Mouse (Mus musculus) midbrain, embryonic 16.5 days (tissue): Measurements from ENCODE around the gene Fxn. TPM values are rescaled to one million over a fixed set of nuclear protein-coding genes. Genes with fewer than 3 reads are reported as not detected.

Experiments used
- ATAC-seq: fragments of 200-750 bp; cut with Nextera tagmentation; 2 replicates; pipeline ENCODE4 v1.8.0; 2017; ENCODE audit warnings: moderate TSS enrichment
- H3K27ac ChIP-seq: fragments of 300-500 bp; sonication (generic); 2 replicates; pipeline ENCODE4 v1.5.1; 2014; ENCODE audit warnings: mild to moderate bottlenecking, low read length, mixed read lengths
- H3K27me3 ChIP-seq: fragments of 300-500 bp; sonication (generic); 2 replicates; pipeline ENCODE4 v1.6.1; 2014; ENCODE audit warnings: low read depth, low read length, mixed read lengths; ENCODE audit not compliant: control insufficient read depth, insufficient read depth
- H3K36me3 ChIP-seq: fragments of 300-500 bp; sonication (generic); 2 replicates; pipeline ENCODE4 v1.6.1; 2014; ENCODE audit warnings: mild to moderate bottlenecking, low read length, moderate library complexity, mixed read lengths; ENCODE audit not compliant: control insufficient read depth, insufficient read depth
- H3K4me1 ChIP-seq: fragments of 300-500 bp; sonication (generic); 2 replicates; pipeline ENCODE4 v1.6.1; 2014; ENCODE audit warnings: mild to moderate bottlenecking, low read length, mixed read lengths; ENCODE audit not compliant: control insufficient read depth, insufficient read depth
- H3K4me2 ChIP-seq: fragments of 300-500 bp; sonication (generic); 2 replicates; pipeline ENCODE4 v1.6.1; 2014; ENCODE audit warnings: mild to moderate bottlenecking, low read length, mixed read lengths
- H3K4me3 ChIP-seq: fragments of 300-500 bp; sonication (generic); 2 replicates; pipeline ENCODE4 v1.5.1; 2014; ENCODE audit warnings: low read depth, mild to moderate bottlenecking, low read length, moderate library complexity, mixed read lengths
- H3K9ac ChIP-seq: fragments of 300-500 bp; sonication (generic); 2 replicates; pipeline ENCODE4 v1.6.1; 2014; ENCODE audit warnings: low read depth, low read length, mixed read lengths
- H3K9me3 ChIP-seq: fragments of 300-500 bp; sonication (generic); replicated peaks from 2 replicates; pipeline ENCODE4 v1.6.1; 2014; ENCODE audit warnings: mild to moderate bottlenecking, low read length, mixed read lengths; ENCODE audit not compliant: control insufficient read depth, poor library complexity, severe bottlenecking
- WGBS: fragments of 180-500 bp; shearing (Covaris S2); extraction: QIAGEN DNeasy Blood & Tissue Kit; methylation state at CpG from one replicate; pipeline ENCODE4 v1.1.7; 2014; 5-methylcytosine and 5-hydroxymethylcytosine counted together
- polyA plus RNA-seq: library from polyadenylated mRNA; unstranded; fragments of >200 nt; fragmentation: Nextera tagmentation; extraction: Ambion mirVana; gene quantifications from 2 replicates; pipeline ENCODE4 v1.2.1, GENCODE M21; 2015

Fxn gene
- polyA plus RNA-seq, 1 experiment from 2014 or later: 39.2 TPM

- no peaks in the 10 kb centered on the region for H3K9me3 ChIP-seq
- H3K9ac ChIP-seq: peak overlapping the region; percentile 80
- under 1% methylated on average over 67 of the region's 78 CpGs for WGBS
- peak overlapping the region; percentile 96 for H3K4me2 ChIP-seq
- ATAC-seq: peak; percentile 82
- H3K4me3 ChIP-seq: peak overlapping the region; percentile 64
- no peaks in the 10 kb centered on the region for H3K36me3 ChIP-seq
- peaks cover 8% of the 10 kb centered on the region for H3K4me1 ChIP-seq
- peak overlapping the region; percentile 84 for H3K27ac ChIP-seq
- H3K27me3 ChIP-seq: no peaks in the 10 kb centered on the region
Measured at GRCm38 (mm10) chr19:24279706-24280600, 452 bp downstream of the Fxn start.

GRCm38 (mm10) chr19:24278859-24279258, 1.5 kb downstream of the Fxn start:
- H3K4me3 ChIP-seq: no peak overlapping the region
- peaks cover 8% of the 10 kb centered on the region for H3K4me1 ChIP-seq
- no peaks in the 10 kb centered on the region for H3K9me3 ChIP-seq
- WGBS: 89% methylated on average over 15 of the region's 15 CpGs
- H3K36me3 ChIP-seq: no peaks in the 10 kb centered on the region
- no peak overlapping the region for H3K27ac ChIP-seq
- H3K9ac ChIP-seq: no peak overlapping the region
- no peak for ATAC-seq
- no peaks in the 10 kb centered on the region for H3K27me3 ChIP-seq
- no peak overlapping the region for H3K4me2 ChIP-seq

- peaks cover 8% of the 10 kb centered on the region for H3K4me1 ChIP-seq
- H3K9me3 ChIP-seq: no peaks in the 10 kb centered on the region
- H3K27me3 ChIP-seq: no peaks in the 10 kb centered on the region
- no peaks in the 10 kb centered on the region for H3K36me3 ChIP-seq
- no peak overlapping the region for H3K4me2 ChIP-seq
- WGBS: 57% methylated on average over 3 of the region's 3 CpGs
- no peak overlapping the region for H3K9ac ChIP-seq
- H3K4me3 ChIP-seq: no peak overlapping the region
- H3K27ac ChIP-seq: no peak overlapping the region
- no peak for ATAC-seq
Measured at GRCm38 (mm10) chr19:24274281-24274680, 6.1 kb downstream of the Fxn start.

GRCm38 (mm10) chr19:24271746-24272426, 8.5 kb downstream of the Fxn start:
- Histone ChIP-seq H3K4me1 (peaks cover 8% of the 10 kb centered on the region), H3K27me3 (no peaks in the 10 kb centered on the region), H3K9ac (no peak overlapping the region; the same call in 1 of the 2 replicates), H3K36me3 (no peaks in the 10 kb centered on the region), H3K4me2 (peak overlapping the region; percentile 40), H3K4me3 (no peak overlapping the region), H3K9me3 (no peaks in the 10 kb centered on the region), H3K27ac (no peak overlapping the region)
- WGBS: 40% methylated on average over 16 of the region's 16 CpGs
- peak; percentile 87 for ATAC-seq

- Histone ChIP-seq H3K4me3 (no peak overlapping the region), H3K27ac (no peak overlapping the region), H3K36me3 (no peaks in the 10 kb centered on the region), H3K9me3 (no peaks in the 10 kb centered on the region), H3K27me3 (no peaks in the 10 kb centered on the region), H3K4me1 (peaks cover 8% of the 10 kb centered on the region), H3K4me2 (peak overlapping the region; percentile 40), H3K9ac (no peak overlapping the region; the same call in 1 of the 2 replicates)
- 27% methylated on average over 7 of the region's 7 CpGs for WGBS
- ATAC-seq: peak; percentile 71
Measured at GRCm38 (mm10) chr19:24271326-24271725, 9.1 kb downstream of the Fxn start.

- H3K27ac ChIP-seq: peak overlapping the region; percentile 2; the same call in 1 of the 2 replicates
- peak; percentile 55 for ATAC-seq
- 23% methylated on average over 4 of the region's 4 CpGs for WGBS
Measured at GRCm38 (mm10) chr19:24268531-24268930, 11.9 kb downstream of the Fxn start.

GRCm38 (mm10) chr19:24266046-24266830, 14.2 kb downstream of the Fxn start:
- no peak for ATAC-seq
- 94% methylated on average over 7 of the region's 7 CpGs for WGBS
- no peak overlapping the region for H3K9ac ChIP-seq

More at GRCm38 (mm10) chr19:24268531-24268930, 11.9 kb downstream of the Fxn start:
- Histone ChIP-seq H3K4me2 (no peak overlapping the region), H3K9me3 (no peaks in the 10 kb centered on the region), H3K4me1 (peaks cover 8% of the 10 kb centered on the region), H3K4me3 (no peak overlapping the region), H3K36me3 (0 out of 2 replicates have a peak, but pooled peaks cover 2% of the 10 kb centered on the region), H3K27me3 (no peaks in the 10 kb centered on the region), H3K9ac (no peak overlapping the region)

GRCm38 (mm10) chr19:24264991-24265390, 15.4 kb downstream of the Fxn start:
- Histone ChIP-seq H3K4me1 (0 out of 2 replicates have a peak, but pooled peaks cover 2% of the 10 kb centered on the region), H3K9me3 (no peaks in the 10 kb centered on the region), H3K36me3 (peaks cover 7% of the 10 kb centered on the region; the same call in 1 of the 2 replicates), H3K27ac (no peak overlapping the region), H3K27me3 (no peaks in the 10 kb centered on the region), H3K4me2 (no peak overlapping the region), H3K9ac (no peak overlapping the region), H3K4me3 (no peak overlapping the region)
- peak; percentile 67; the same call in 1 of the 2 replicates for ATAC-seq
- WGBS: 49% methylated on average over 7 of the region's 7 CpGs

More at GRCm38 (mm10) chr19:24266046-24266830, 14.2 kb downstream of the Fxn start:
- Histone ChIP-seq H3K27ac (no peak overlapping the region), H3K4me2 (no peak overlapping the region), H3K4me3 (no peak overlapping the region), H3K36me3 (peaks cover 7% of the 10 kb centered on the region; the same call in 1 of the 2 replicates), H3K4me1 (peaks cover 3% of the 10 kb centered on the region; the same call in 1 of the 2 replicates), H3K27me3 (no peaks in the 10 kb centered on the region), H3K9me3 (no peaks in the 10 kb centered on the region)
